Mouse (Mus musculus) kidney, adult 2 months (tissue): ENCODE measurements around the gene Efcab5.

Experiments used
- CTCF ChIP-seq: fragments of 200-500 bp; conservative IDR thresholded peaks from 2 replicates; pipeline ENCODE4 v1.5.1; 2011; ENCODE audit warnings: low read depth, mild to moderate bottlenecking, control low read depth, low read length, moderate library complexity, mixed read lengths; ENCODE audit not compliant: insufficient read depth, insufficient read length
- POLR2A ChIP-seq: fragments of 200-500 bp; IDR thresholded peaks from one replicate; pipeline ENCODE4 v1.6.1; 2011; ENCODE audit warnings: low read depth, low read length, control low read depth

DNA sequence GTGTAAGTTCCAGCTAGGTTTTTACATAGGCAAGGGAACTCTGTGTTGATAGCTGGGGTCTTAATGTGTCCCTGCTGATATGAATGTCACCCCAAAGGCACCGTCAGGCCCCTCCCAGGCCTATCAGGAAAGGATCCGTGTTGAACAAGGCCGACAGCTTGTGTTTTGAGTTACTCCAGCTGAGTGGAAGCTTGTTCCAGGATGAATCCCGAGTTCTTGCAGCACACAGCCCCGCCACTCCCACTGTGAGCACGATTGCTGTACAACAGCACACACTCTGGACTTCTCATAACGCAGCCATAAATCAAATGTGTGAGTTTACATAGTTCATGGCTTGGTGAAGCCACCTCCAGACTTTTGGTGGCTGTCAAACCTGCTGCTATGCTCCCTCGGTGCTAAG, 94.6 kb downstream of the Efcab5 start:
- TF ChIP-seq CTCF (no peak), POLR2A (no peak)
